Mouse (Mus musculus) forebrain, embryonic 16.5 days (tissue): ENCODE results near the gene Trpm6. TPM values are rescaled to one million over a fixed set of nuclear protein-coding genes. Genes with fewer than 3 reads are reported as not detected.

Experiments used
- ATAC-seq: fragments of 200-750 bp; cut with Nextera tagmentation; 2 replicates; pipeline ENCODE4 v1.8.0; 2017; ENCODE audit warnings: mild to moderate bottlenecking, moderate library complexity
- H3K27ac ChIP-seq: fragments of 300-500 bp; sonication (generic); 2 replicates; pipeline ENCODE4 v1.5.1; 2014; ENCODE audit warnings: low read length, control low read depth
- H3K27me3 ChIP-seq: fragments of 300-500 bp; sonication (generic); replicated peaks from 2 replicates; pipeline ENCODE4 v1.6.1; 2014; ENCODE audit warnings: low read length; ENCODE audit not compliant: control insufficient read depth, insufficient read depth
- H3K36me3 ChIP-seq: fragments of 300-500 bp; sonication (generic); 2 replicates; pipeline ENCODE4 v1.6.1; 2014; ENCODE audit not compliant: control insufficient read depth, insufficient read depth
- H3K4me1 ChIP-seq: fragments of 300-500 bp; sonication (generic); replicated peaks from 2 replicates; pipeline ENCODE4 v1.6.1; 2014; ENCODE audit warnings: low read length; ENCODE audit not compliant: control insufficient read depth, insufficient read depth
- H3K4me2 ChIP-seq: fragments of 300-500 bp; sonication (generic); 2 replicates; pipeline ENCODE4 v1.6.1; 2014; ENCODE audit warnings: mild to moderate bottlenecking, low read length, control low read depth
- H3K4me3 ChIP-seq: fragments of 300-500 bp; sonication (generic); replicated peaks from 2 replicates; pipeline ENCODE4 v1.5.1; 2014; ENCODE audit warnings: mild to moderate bottlenecking, low read length, control low read depth
- H3K9ac ChIP-seq: fragments of 300-500 bp; sonication (generic); replicated peaks from 2 replicates; pipeline ENCODE4 v1.6.1; 2014; ENCODE audit warnings: low read depth, low read length, control low read depth
- H3K9me3 ChIP-seq: fragments of 300-500 bp; sonication (generic); 2 replicates; pipeline ENCODE4 v1.6.1; 2016; ENCODE audit warnings: low read length; ENCODE audit not compliant: control insufficient read depth
- WGBS: fragments of 180-500 bp; shearing (Covaris S2); extraction: QIAGEN DNeasy Blood & Tissue Kit; methylation state at CpG from one replicate; pipeline ENCODE4 v1.1.7; 2014; 5-methylcytosine and 5-hydroxymethylcytosine counted together
- polyA plus RNA-seq: library from polyadenylated mRNA; unstranded; fragments of >200 nt; fragmentation: Nextera tagmentation; extraction: Ambion mirVana; gene quantifications from 2 replicates; pipeline ENCODE4 v1.2.1, GENCODE M21; 2015

Gene Trpm6
- polyA plus RNA-seq, 1 experiment from 2014 or later: 0.33 TPM

DNA sequence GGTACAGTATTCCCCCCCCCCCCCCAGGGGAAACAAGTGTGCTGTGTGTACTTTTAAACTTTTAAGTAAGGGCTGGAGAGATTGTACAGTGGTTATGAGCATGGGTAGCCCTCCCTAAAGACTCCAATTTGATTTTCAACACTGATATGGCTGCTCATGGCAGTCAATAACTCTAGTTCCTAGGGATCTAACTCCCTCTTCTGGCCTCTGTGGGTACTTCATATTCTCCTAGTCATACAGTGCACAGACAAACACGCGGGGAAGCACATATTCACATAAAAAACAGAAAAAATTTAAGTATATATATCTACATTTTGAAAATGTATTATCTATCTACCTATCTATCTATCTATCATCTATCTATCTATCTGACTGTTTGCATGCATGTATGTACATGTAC is 67.6 kb downstream of the Trpm6 start:
- WGBS: 84% methylated on average over 2 of the region's 2 CpGs
- no peaks in the 10 kb centered on the region for H3K4me1 ChIP-seq
- ATAC-seq: no peak

DNA sequence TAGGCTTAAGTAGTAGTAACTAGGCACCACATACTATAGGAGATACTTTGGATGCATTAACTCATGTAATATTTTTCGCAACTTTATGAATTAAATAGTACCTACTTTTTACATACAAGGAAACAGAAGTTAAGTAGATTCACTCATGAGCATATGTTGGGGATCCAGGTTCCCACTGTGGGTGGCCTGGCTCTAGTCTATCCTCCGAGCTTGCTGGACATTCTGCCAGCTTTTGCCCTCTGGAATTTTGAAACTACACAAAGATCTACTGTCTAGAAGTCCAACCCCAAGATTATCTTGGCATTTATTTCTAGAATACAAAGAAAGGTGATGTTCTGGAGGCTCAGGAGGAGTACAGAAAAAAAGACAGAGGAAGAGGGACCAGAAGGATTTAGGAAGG is 78.8 kb downstream of the Trpm6 start:
- no peak overlapping the region for H3K4me2 ChIP-seq
- H3K27me3 ChIP-seq: no peaks in the 10 kb centered on the region
- no peak overlapping the region for H3K27ac ChIP-seq
- no peaks in the 10 kb centered on the region for H3K4me1 ChIP-seq
- ATAC-seq: no peak
- no peaks in the 10 kb centered on the region for H3K36me3 ChIP-seq
- H3K4me3 ChIP-seq: no peak overlapping the region
- no peaks in the 10 kb centered on the region for H3K9me3 ChIP-seq
- H3K9ac ChIP-seq: no peak overlapping the region
- WGBS: 80% methylated on average over 2 of the region's 2 CpGs

More for the DNA sequence above, 67.6 kb downstream of the Trpm6 start:
- no peak overlapping the region for H3K4me3 ChIP-seq
- no peaks in the 10 kb centered on the region for H3K36me3 ChIP-seq
- H3K9ac ChIP-seq: no peak overlapping the region
- H3K27me3 ChIP-seq: no peaks in the 10 kb centered on the region
- H3K27ac ChIP-seq: no peak overlapping the region
- H3K4me2 ChIP-seq: no peak overlapping the region
- H3K9me3 ChIP-seq: no peaks in the 10 kb centered on the region

DNA sequence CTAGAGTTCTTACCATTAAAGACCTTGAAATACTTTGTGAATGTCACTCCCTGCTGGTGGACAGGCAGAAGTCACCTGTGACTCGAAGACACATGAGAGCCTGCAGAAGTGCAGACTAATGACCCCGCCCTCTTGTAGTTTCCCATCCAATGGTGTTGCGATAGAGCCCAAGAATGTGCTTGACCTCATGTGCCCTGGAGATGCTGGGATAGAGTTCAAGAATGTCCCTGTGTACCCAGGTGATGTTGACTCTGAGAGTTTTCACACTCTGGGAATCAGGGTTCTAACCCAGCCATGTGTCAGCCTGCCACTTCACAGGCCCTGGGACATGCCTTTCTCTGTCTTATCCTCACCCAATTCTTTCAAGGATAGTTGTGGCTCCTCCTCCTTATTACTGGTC is 81.4 kb downstream of the Trpm6 start:
- Histone ChIP-seq H3K36me3 (no peaks in the 10 kb centered on the region), H3K9me3 (no peaks in the 10 kb centered on the region), H3K4me3 (no peak overlapping the region), H3K27me3 (no peaks in the 10 kb centered on the region), H3K9ac (no peak overlapping the region), H3K4me2 (no peak overlapping the region), H3K27ac (no peak overlapping the region), H3K4me1 (no peaks in the 10 kb centered on the region)
- ATAC-seq: no peak
- 86% methylated on average over 3 of the region's 3 CpGs for WGBS

DNA sequence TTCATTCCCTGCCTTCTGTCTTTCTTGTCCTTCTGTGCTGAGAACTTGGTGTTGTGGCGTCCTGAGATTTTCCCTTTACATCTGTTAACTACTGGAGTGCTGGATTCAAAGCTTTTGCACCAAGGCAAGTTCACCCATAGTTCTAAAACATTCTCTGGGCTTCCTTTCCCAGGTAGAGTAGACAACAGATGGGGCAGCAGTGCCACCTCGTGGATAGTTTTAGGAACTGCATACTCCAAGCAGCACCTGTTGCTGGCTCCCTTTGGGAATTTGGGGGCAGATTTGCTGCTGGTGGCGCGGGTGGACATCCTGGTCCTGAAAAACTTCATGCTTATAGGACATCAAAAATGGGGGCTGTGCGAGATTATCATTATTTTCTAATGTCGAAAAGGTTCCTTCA is 85.2 kb downstream of the Trpm6 start:
- Histone ChIP-seq H3K27me3 (no peaks in the 10 kb centered on the region), H3K27ac (no peak overlapping the region), H3K4me3 (no peak overlapping the region), H3K4me2 (no peak overlapping the region), H3K4me1 (no peaks in the 10 kb centered on the region), H3K36me3 (no peaks in the 10 kb centered on the region), H3K9ac (no peak overlapping the region), H3K9me3 (no peaks in the 10 kb centered on the region)
- 12% methylated on average over 6 of the region's 6 CpGs for WGBS
- no peak for ATAC-seq

DNA sequence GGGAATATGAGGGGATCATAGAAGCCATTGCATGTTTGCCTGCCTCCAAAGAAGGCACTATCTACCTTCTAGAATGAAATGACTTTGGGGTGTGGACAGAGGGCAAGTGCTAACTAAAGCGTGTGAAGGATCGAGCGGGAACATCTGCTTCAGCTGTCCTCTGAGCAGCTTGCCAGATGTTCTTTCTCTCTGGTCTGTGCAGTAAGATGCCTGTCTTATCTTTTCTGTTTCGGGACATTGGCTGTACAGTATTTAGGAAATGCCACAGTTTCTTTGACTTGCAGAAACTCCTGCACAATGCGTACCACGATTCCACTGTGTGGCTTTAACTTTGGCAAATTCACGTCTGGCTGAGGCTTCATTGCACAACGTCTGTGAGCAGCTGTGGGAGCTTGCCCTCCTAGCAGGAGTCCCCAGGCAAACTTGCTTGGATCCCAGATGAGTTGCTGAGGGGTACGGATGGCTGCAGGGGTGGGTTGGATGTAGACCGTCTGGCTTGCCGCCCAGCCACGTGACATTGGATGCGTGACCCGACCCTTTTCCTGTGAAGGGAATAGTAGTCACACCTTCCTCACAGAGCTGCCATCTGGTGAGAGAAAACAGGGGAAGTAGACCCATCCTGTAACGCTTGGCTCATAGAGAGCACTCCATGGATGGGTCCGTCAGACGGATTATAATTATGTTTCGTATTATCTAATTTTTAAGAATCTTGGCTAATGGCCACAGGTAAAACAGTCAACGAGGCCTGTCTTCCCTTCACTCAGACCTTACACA is 92.2 kb downstream of the Trpm6 start:
- no peak for ATAC-seq

DNA sequence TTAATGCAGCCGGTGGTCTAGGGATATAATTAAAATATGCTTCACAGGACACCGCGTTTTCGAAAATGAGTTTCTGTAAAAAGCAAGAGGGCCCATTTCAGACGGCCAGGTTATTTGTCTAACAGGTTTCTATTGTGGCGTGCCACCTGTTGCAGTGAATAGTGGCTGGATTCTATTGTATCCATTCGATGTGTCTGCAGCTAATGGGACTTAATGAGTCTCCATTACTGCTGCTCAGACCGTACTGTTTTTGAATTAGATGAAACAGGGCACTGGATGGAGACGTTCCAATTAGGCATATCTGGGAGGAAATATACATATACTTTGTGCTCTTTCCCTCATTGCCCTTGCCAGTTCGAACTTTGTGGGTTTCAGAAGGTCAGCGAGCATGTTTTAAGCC is 92.8 kb downstream of the Trpm6 start:
- Histone ChIP-seq H3K4me3 (no peak overlapping the region), H3K27ac (no peak overlapping the region)
- no peak for ATAC-seq

More for the DNA sequence above, 92.2 kb downstream of the Trpm6 start:
- Histone ChIP-seq H3K27ac (no peak overlapping the region), H3K4me3 (no peak overlapping the region), H3K27me3 (no peaks in the 10 kb centered on the region), H3K9ac (no peak overlapping the region), H3K9me3 (no peaks in the 10 kb centered on the region), H3K4me1 (peaks cover 4% of the 10 kb centered on the region; the same call in 1 of the 2 replicates), H3K36me3 (no peaks in the 10 kb centered on the region), H3K4me2 (no peak overlapping the region)
- WGBS: 63% methylated on average over 19 of the region's 19 CpGs

DNA sequence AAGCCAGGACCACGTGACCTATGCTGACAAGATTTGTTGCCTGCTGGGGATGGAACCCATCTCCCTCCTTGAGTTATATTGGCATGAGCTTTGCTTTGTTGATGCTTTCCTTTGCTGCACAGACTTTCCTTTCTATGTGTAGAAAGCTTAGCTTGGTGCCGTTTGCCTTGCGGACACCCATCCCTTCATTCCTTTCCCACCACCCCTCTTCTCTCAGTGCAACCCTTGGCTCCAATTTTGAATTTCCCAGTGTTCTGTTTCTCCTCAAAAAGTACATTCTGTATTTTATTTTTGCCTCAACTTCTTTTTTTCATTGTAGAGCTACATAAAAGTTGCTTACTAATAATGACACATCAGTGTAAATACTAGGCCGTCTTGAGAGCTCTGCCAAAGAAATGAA is 96.6 kb downstream of the Trpm6 start:
- no peak overlapping the region for H3K4me2 ChIP-seq
- no peak overlapping the region for H3K9ac ChIP-seq
- H3K4me3 ChIP-seq: no peak overlapping the region
- H3K27me3 ChIP-seq: no peaks in the 10 kb centered on the region
- peaks cover 4% of the 10 kb centered on the region; the same call in 1 of the 2 replicates for H3K4me1 ChIP-seq
- H3K27ac ChIP-seq: no peak overlapping the region
- H3K36me3 ChIP-seq: no peaks in the 10 kb centered on the region
- no peaks in the 10 kb centered on the region for H3K9me3 ChIP-seq
- ATAC-seq: no peak
- WGBS: 96% methylated on average over 4 of the region's 4 CpGs

More for the DNA sequence above, 92.8 kb downstream of the Trpm6 start:
- Histone ChIP-seq H3K4me1 (peaks cover 4% of the 10 kb centered on the region; the same call in 1 of the 2 replicates), H3K4me2 (no peak overlapping the region), H3K27me3 (no peaks in the 10 kb centered on the region), H3K36me3 (no peaks in the 10 kb centered on the region), H3K9me3 (no peaks in the 10 kb centered on the region), H3K9ac (no peak overlapping the region)
- 17% methylated on average over 11 of the region's 11 CpGs for WGBS

DNA sequence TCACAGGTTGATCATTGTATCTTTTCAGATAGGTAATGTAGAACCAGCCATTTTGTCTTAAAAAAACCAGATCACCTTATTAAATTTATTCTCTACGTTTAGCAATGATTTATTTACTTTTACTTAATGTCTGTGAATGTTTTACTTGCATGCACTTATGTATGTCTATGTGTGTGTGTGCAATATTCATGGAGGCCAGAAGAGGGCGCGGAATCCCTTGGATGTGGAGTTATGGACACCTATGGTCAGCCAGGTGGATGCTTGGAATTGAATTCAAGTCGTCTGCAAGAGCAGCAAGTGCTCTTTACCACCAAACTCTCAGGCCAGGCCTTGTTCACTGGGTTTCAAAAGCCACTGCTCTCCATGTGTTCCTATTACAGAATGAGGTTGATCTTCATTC is 118.5 kb downstream of the Trpm6 start:
- Histone ChIP-seq H3K36me3 (no peaks in the 10 kb centered on the region), H3K4me3 (no peak overlapping the region), H3K27ac (no peak overlapping the region), H3K4me1 (peaks cover 7% of the 10 kb centered on the region), H3K27me3 (no peaks in the 10 kb centered on the region), H3K9me3 (no peaks in the 10 kb centered on the region), H3K9ac (no peak overlapping the region), H3K4me2 (no peak overlapping the region)
- WGBS: 68% methylated on average over 4 of the region's 4 CpGs
- ATAC-seq: no peak

DNA sequence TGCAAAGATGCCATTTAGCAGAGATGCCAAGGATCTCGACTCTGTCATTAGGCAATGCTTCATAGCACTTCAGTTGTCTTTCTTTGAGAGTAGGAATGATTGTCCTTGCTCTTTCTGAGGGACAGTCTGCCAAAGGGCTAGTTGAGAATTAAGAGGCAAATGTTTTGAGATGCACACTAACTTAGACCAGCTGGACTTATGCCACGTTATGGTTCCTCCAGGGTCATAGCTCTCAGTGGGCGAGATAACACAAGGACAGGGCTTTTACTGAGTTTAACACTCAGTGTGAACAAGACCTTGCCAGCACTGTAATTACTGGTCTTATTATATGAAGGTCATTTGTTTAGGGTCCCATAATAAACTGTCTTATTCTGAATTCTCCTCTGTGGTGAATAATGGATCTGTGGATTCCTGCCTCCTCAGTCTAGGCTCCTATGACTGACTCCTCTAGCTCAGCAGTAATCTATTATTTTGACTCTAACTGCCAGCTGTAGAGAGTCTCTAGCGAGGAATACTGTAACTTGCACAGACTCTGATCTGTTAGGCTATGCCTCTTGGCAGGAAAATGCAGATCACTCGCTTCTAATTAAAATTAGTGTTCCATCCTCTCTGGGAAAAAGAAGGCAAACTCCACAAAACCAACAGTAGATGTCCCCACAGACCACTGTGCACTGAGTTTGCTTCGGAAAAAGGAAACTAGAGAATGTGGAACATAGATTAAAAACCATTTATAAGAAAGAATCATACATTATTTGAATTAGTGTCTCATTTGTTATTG is 123.2 kb downstream of the Trpm6 start:
- Histone ChIP-seq H3K27me3 (no peaks in the 10 kb centered on the region), H3K9ac (no peak overlapping the region), H3K4me3 (no peak overlapping the region), H3K4me1 (peaks cover 13% of the 10 kb centered on the region), H3K27ac (no peak overlapping the region), H3K36me3 (no peaks in the 10 kb centered on the region), H3K4me2 (no peak overlapping the region), H3K9me3 (no peaks in the 10 kb centered on the region)
- 12% methylated on average over 6 of the region's 6 CpGs for WGBS
- peak; percentile 92 for ATAC-seq
